Mouse (Mus musculus) stomach, postnatal 0 days (tissue): Measurements from ENCODE around the gene Slc7a6.

ENCODE experiments used
- CTCF ChIP-seq: IDR thresholded peaks from 2 replicates; pipeline ENCODE4 v1.5.1; 2016; ENCODE audit warnings: antibody characterized with exemption, low read depth, mild to moderate bottlenecking, moderate library complexity
- EP300 ChIP-seq: optimal IDR thresholded peaks from 2 replicates; pipeline ENCODE3; 2016; ENCODE audit warnings: antibody characterized with exemption

GRCm38 (mm10) chr8:106131021-106131420 is 37.6 kb upstream of the Slc7a6 start:
- TF ChIP-seq CTCF (no peak), EP300 (no peak)
